ENCODE assay signal across 8 mouse cellular contexts in the genomic region with DNA sequence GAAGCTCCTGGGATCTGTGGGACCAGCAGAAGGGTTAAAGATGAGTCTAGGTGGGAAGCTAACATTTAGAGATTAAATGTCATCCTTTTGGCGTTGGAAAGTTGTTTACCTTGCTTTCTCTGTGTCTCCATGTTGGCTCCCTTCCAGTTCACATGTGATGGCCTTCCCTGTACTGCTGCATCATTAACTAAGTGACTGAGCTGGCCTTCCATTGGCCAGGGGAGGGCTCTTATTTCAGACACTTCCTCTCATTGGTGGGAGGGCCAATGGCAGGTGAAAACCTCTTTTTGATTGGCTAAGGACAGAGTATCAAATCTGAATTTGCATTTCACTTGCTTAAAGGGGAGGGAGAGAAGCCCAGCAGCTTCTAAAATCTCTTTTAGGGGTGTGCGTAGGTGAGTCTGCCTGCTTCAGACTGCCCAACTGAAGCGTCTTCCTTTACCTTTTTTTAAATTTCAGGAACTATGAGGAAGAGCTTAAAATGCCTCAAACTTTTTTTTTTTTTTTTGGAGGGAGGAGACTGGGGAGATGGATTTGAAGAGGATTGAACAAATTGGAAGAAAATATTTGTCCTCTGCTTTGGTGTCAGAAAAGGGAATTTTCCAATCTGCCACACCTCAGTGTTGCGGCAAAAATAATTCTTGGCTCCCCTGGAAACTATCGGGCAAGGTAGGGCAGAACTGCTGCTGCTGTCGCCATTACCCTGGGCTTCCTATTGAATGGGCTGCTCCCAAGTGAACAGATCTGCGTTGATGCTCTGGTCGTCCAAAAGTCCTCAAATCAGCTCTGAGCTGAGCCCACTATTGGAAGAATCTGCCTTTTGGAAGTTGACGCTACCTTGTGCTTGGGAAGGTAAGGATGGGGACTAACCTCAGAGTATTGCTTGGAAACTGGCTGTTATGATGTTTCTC.
DNase-seq lines count a peak whose midpoint lies in the region; ATAC-seq and TF ChIP-seq lines count a peak whose summit lies in the region.
"Had no signal": no experiment of that assay in that cellular context is flagged by ENCODE, and none has a peak within 500 bp of the region (broad histone marks: within the 10 kb centered on the region; RNA-seq: fewer than 3 reads in every experiment).

No protein-coding gene starts in this region.

- no peak overlapping the region for H3K27ac ChIP-seq in CH12.LX (ENCODE audit: insufficient read depth, low read depth)
- H3K27ac ChIP-seq in hindbrain, embryonic 14.5 days, result no peak overlapping the region

- H3K9ac ChIP-seq in CH12.LX (ENCODE audit: insufficient read depth, low read depth), result no peak overlapping the region
- no peak overlapping the region for H3K9ac ChIP-seq in hindbrain, embryonic 14.5 days

- TF ChIP-seq EP300 in CH12.LX (IDR thresholded peaks at IDR 0.05; ENCODE audit: low read length), result no peak

- TF ChIP-seq RAD21 in CH12.LX (IDR thresholded peaks at IDR 0.05; ENCODE audit: low read depth, low read length), result no peak

- TF ChIP-seq POLR2A in CH12.LX (IDR thresholded peaks at IDR 0.05; ENCODE audit: low read depth, low read length), result no peak

- no peak overlapping the region for H3K4me2 ChIP-seq in CH12.LX (ENCODE audit: insufficient read depth, low read depth, poor library complexity, severe bottlenecking)
- no peak overlapping the region for H3K4me2 ChIP-seq in hindbrain, embryonic 14.5 days (replicated peaks)

- H3K4me3 ChIP-seq in CH12.LX (replicated peaks in 1 of 3; ENCODE audit: low read depth in 2 of 3, low read length in 2 of 3, poor library complexity in 1 of 3), result no peak overlapping the region
- H3K4me3 ChIP-seq in hindbrain, embryonic 14.5 days (replicated peaks; ENCODE audit: low read length), result no peak overlapping the region
- H3K4me3 ChIP-seq: megakaryocyte, embryonic 14.5 days had no signal

- peak; percentile 65 for ATAC-seq in hindbrain, embryonic 14.5 days (ENCODE audit: low FRiP score)
- peak; percentile 39 for ATAC-seq in megakaryocyte, adult 5-6 weeks (ENCODE audit: poor library complexity, severe bottlenecking)

- dilution Hi-C loops in CH12.LX (cut with MboI; ENCODE audit: extremely low pct_ligation_motif_present, extremely low pct_unique_long_range_greater_than_20kb, low sequenced_read_pairs), result no loop called here

- in situ Hi-C loops in CH12.LX (cut with MboI; ENCODE audit: low pct_ligation_motif_present, low pct_unique_long_range_greater_than_20kb, low sequenced_read_pairs), result no loop called here

- peaks cover 7 to 29% of the 10 kb centered on the region in 2 experiments for H3K4me1 ChIP-seq in CH12.LX (ENCODE audit: control insufficient read depth in 1 of 2, insufficient read depth in 2 of 2)
- peaks cover 5% of the 10 kb centered on the region; the same call in 1 of the 2 replicates for H3K4me1 ChIP-seq in hindbrain, embryonic 14.5 days (replicated peaks; ENCODE audit: control insufficient read depth, insufficient read depth, low read length)

- peaks cover 2 to 10% of the 10 kb centered on the region in 2 experiments for H3K36me3 ChIP-seq in CH12.LX (replicated peaks in 1 of 2; ENCODE audit: control insufficient read depth in 1 of 2, insufficient read depth in 1 of 2, low read length in 1 of 2)
- H3K36me3 ChIP-seq in hindbrain, embryonic 14.5 days (replicated peaks; ENCODE audit: control insufficient read depth, insufficient read depth), result no peaks in the 10 kb centered on the region

- no peaks in the 10 kb centered on the region for H3K27me3 ChIP-seq in CH12.LX (replicated peaks)
- H3K27me3 ChIP-seq in hindbrain, embryonic 14.5 days (ENCODE audit: control insufficient read depth, insufficient read depth, low read length), result no peaks in the 10 kb centered on the region

- H3K79me2 ChIP-seq in CH12.LX (replicated peaks; ENCODE audit: control insufficient read depth, extremely low read depth, insufficient read depth, poor library complexity, severe bottlenecking), result no peaks in the 10 kb centered on the region

- TF ChIP-seq CTCF in CH12.LX (conservative IDR thresholded peaks at IDR 0.05 in 1 of 2, IDR thresholded peaks at IDR 0.05 in 1 of 2; ENCODE audit: low read depth in 2 of 2, low read length in 2 of 2), result no peak

- 88% methylated on average over 9 of the region's 9 CpGs for WGBS in hindbrain, embryonic 14.5 days

- H3K9me3 ChIP-seq in CH12.LX (replicated peaks; ENCODE audit: low read length), result no peaks in the 10 kb centered on the region
- H3K9me3 ChIP-seq in hindbrain, embryonic 14.5 days (ENCODE audit: control insufficient read depth, low read length), result no peaks in the 10 kb centered on the region
- H3K9me3 ChIP-seq: megakaryocyte, embryonic 14.5 days had no signal

- peak; percentile 19 for DNase-seq in CH12.LX (ENCODE audit: extremely low read depth)
- peak; percentile 4 for DNase-seq in NIH3T3 (ENCODE audit: low read depth)
- DNase-seq in cerebellum, postnatal 4 days (ENCODE audit: low spot score in 2 of 2), result peak; percentile 45 to 62
- peak; percentile 37 for DNase-seq in hindbrain, embryonic 14.5 days (ENCODE audit: low spot score)
- DNase-seq in layer of hippocampus, postnatal 36 days, result peak; percentile 81 to 91
- DNase-seq in telencephalon, adult 2 months (ENCODE audit: low read depth, low spot score), result peak; percentile 96

TF ChIP-seq in CH12.LX, 34 proteins besides CTCF, POLR2A, EP300 and RAD21:
- TF ChIP-seq RCOR1 (conservative IDR thresholded peaks at IDR 0.05; ENCODE audit: low read depth, low read length) (no peak), UBTF (IDR thresholded peaks at IDR 0.05; ENCODE audit: low read depth, low read length) (no peak), KAT2A (IDR thresholded peaks at IDR 0.05; ENCODE audit: insufficient replicate concordance, low read length) (no peak), MAFK (IDR thresholded peaks at IDR 0.05; ENCODE audit: insufficient replicate concordance, low read length) (no peak), TCF12 (IDR thresholded peaks at IDR 0.05; ENCODE audit: low read depth, low read length) (no peak), MAZ (IDR thresholded peaks at IDR 0.05; ENCODE audit: low read depth, low read length) (no peak), NELFE (IDR thresholded peaks at IDR 0.05; ENCODE audit: low read depth, low read length) (no peak), POLR2AphosphoS2 (IDR thresholded peaks at IDR 0.05; ENCODE audit: low read depth, low read length) (no peak), ZNF384 (IDR thresholded peaks at IDR 0.05; ENCODE audit: low read depth, low read length) (no peak), ETS1 (conservative IDR thresholded peaks at IDR 0.05; ENCODE audit: low read depth, low read length) (no peak), USF2 (conservative IDR thresholded peaks at IDR 0.05; ENCODE audit: low read depth, low read length) (no peak), NRF1 (IDR thresholded peaks at IDR 0.05; ENCODE audit: low read depth, low read length) (no peak)
TF ChIP-seq in CH12.LX: peak in this region for 0.

Comparison
In these comparisons a context has a peak if more than half of its experiments do, and no peak if none do; other contexts are left out.
1. DNase-seq: peak in every context shown above with its lines; median percentile 96 in telencephalon, adult 2 months; 86 in layer of hippocampus, postnatal 36 days; 54 in cerebellum, postnatal 4 days; 37 in hindbrain, embryonic 14.5 days; 19 in CH12.LX; 4 in NIH3T3.